Mouse (Mus musculus): ENCODE results near the gene Lad1.
A peak's percentile ranks its signal among the peaks of the same experiment; 100 is the strongest.

Lad1 gene

DNA sequence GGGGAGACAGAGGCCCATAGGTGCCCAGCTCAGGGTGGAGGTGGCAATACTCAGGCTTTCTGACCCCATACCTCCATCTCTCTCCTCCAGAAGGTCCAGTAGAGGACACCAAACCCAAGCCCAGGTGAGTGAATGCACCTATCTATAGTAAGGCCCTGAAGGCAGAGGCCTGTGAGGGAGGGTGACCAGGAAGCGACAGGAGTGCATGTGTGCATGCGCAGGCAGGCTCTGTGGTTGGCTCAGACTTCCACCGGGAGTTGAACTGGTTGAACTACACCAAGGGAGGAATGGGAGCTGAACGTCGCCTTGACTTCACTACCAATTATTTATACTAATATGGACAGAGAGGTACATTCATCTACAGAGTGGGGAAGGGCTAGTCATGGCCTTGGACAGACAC lies 28.2 kb downstream of the Lad1 start:
- no peak for DNase-seq (ENCODE audit: low spot score)

DNA sequence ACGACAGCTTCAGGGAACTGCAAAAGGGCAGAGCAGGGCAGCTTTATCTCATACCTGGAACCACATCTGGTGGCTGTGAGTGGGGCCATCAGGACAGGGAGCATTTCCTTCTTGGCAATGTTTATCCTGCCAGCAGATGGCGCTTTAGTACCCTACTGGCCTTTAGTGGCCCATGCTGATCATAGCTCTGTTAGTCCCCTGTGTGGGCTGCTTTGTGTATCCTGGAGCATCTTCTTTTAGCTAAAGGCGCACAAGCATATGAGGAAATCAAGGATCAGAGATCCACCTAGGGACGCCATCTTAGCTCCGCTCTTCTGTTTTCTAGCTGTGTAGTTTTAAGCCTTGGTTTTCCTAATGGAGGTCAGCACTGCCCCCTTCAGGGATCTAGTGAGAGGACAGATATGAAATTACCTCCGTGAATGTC lies 28.8 kb downstream of the Lad1 start:
- peak; percentile 71 for DNase-seq (ENCODE audit: low spot score)

DNA sequence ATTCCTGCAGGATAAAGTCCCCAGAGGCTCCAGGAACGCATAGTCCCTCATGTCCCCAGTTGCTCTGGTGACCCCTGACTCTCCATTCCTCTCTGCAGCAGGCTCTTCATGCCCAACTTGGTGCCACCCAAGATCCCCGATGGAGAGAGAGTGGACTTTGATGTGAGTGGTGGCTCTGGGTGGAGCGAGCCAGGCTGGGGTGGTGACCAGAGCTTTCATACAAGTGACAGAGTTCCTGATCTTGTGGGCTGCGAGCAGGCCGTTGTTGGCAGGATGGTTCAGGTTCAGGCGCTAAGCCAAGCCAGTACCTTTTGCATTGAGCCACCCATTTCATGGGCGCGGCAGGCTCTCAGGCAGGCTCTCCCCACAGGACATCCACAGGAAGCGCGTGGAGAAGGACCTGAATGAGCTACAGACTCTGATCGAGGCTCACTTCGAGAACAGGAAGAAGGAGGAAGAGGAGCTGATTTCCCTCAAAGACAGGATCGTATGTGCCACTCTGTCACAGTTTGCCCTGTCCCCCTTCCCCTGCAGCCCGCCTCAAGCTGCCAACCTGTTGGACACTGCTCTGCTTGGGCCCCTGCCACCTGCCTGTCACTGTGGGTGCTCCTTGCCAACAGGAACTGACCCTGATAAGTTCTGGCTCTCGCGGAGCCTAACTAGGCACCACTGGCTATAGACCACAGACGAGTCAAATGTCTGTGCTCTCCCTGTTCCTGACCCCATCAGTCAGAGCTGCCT lies 29.4 kb downstream of the Lad1 start:
- DNase-seq (ENCODE audit: low spot score): no peak

DNA sequence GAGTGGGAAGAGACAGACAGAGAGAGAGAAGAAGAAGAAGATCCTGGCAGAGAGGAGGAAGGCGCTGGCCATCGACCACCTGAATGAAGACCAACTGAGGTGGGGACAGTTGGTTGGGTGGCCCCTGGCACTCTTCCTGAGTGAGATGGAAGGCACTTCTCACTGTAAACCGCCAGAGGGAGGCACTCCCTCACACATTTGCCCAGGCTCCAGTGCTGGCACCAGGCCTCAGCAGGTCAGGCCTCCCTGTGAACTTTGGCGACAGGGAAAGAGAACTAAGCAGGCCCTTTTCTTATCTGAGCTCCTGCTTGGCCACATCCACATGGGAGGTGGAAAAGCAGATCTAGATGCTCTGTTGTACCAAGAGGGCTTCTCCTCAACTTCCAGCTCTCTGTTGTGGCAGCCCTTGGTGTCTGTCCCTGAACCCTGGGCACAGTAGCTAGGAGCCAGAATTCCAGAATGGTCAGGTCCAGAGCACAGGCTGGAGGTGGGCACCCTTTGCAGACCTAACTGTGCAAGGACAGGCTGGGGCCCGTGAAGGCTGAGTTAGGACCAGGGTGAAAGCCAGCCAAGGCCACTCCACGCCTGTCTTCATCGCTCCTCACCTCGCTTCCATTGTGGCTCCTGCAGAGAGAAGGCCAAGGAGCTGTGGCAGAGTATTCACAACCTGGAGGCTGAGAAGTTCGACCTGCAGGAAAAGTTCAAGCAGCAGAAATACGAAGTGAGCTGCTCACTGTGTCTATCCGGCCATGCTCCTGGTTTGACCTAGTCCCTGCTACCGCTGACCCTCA lies 32.5 kb downstream of the Lad1 start:
- DNase-seq (ENCODE audit: low spot score): peak; percentile 65

DNA sequence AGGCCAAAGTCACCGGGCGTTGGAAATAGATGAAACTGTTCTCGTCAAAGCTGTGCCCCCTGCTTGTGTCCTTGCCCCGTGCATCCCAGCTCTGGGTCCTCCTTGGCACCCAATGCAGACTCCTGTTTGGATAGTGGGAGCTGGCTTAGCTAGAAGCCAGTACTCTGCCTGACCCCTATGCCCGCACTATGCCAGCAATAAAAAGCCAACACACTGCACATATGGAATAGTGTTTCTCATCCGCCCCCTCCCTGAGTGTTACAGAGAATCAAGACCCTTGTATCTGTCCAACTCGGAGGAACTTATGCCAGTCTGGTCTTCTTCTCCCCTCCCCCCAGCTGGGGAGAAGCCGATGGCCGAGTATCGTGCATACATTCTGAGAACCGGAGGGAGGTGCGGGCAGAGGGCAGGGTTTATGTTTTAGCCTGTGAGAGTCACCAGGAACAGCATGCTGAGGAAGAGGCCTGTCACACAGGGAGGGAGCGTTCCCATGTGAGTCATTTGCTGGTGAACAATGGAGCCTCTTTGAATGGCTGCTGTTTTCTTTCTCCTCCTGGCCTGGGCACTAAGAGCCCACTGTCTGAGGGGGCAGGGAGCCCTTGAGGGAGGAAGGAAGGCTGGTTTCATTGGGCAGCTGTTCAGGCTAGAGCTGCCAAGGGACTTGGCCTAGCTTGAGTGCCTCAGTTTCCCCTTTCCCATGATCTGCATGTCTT lies 33.8 kb downstream of the Lad1 start:
- no peak for DNase-seq (ENCODE audit: low spot score)

DNA sequence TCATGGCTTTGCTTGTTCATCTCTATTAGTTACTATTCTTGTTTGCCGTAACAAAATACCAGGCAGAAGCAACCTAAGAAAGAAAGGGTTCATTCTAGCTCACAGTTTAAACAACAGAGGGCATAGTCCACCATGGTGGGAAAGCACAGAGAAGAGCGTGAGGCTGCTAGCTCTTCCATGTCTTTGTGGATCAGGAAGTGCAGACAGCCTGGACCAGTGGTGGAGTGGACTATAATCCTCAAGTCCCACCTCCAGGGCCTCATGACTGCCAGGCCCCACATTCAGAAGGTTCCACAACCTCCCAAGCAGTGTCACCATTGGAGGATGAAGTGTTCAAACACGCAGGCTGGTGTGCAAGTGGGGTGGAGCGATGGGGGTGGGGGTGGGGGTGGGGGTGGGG lies 34.8 kb downstream of the Lad1 start:
- DNase-seq (ENCODE audit: low spot score): no peak

DNA sequence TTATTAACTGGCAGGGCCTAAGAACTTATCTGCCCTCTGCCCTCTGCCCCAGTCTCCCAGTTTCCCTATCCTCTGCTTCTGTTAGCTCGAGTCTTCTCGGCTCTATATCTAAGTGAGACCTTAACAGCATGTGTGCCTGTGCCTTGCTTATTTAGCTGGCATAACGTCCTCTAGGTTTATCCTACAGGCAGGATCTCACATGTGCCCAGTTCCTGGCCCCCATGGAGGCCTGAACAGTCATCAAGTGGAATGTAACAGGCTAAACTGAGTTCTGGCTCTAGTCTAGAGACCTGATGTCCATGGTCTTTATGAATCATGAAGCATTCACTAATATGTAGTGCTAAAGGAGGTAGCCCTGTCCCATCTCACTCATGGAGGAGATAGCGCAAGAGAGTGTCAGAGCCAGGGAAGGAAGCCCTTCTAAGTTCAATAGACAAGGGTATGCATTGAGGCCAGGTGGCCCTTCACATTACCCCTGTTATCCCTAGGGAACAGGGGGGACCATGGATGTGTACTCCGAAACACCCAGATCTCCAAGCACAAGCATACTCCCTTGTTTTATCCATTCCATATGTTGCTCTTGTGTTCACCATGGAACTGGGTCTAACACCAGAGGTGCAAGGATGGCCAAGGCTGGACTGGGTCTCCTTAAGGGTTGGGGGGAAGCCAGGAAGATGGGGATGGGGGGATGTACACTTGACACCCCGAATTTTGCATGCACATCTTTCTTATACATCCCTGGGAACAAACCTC lies 36.4 kb downstream of the Lad1 start:
- no peak for DNase-seq (ENCODE audit: low spot score)

DNA sequence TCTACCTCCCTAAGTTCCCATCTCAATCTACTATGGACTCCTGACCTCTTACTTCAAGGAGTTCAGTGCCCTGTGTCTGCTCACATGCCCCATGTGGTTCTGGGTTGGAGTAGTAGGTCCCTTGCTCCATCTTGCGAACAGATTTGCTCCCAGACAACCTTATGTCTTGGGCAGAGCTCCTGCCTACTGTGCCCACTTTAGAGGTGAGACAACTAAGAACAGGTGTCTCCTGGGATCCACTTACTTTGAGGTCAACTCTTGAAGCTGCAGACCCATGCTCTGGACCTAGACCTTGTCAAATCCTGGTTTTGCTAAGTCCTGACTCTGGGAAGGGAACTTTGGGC lies 36.9 kb downstream of the Lad1 start:
- DNase-seq (ENCODE audit: low spot score): no peak

DNA sequence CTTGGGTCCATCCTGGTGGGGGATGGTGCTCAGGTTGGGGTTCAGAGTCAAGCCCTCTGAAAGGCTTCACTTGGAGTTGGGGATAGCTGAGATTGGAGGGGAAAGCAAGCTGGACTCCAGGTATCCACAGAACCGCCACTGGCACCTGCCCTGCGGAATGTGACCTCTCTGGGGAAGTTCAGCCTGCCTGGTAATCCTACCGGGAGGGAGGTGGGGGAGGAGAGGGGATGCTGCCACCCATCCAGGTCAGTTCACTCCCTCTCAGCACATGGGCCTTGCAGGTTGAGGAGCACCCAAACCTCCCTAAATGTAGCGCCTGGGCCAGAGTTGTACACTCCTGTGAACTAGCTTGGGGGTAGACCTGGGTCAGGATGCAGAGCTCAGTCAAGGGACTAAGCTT lies 37.7 kb downstream of the Lad1 start:
- no peak for DNase-seq (ENCODE audit: low spot score)

DNA sequence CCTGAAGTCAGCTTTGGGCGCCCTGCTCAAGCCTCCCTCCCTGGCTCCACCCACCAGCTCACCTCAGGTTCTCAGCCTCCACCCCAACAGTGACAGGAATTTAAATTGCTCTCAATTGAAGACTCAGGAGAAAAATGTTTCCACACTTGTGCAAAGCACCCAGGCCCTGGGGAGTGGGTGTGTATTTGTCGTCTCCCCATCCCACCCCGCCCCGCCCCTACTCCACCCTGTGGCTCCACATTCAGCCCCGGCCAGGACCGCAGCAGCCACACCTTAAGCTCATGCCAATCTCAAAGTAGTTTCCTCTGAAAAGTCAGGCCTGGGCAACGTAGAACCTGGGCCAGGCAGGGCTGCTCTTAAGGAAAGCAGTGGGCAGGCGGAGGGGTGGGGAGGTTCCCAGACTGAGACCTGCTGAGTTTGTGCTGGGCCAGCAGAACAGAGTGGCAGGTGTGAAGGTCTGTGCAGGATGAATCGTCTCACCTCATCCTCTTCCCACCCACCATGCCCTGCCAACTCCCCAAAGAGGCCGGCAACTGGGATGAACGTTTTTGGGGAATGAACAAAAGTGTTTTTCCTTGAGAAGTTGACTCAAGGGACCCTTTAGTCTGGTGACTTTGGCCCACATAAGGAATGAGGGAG lies 38.9 kb downstream of the Lad1 start:
- no peak for DNase-seq (ENCODE audit: low spot score)

DNA sequence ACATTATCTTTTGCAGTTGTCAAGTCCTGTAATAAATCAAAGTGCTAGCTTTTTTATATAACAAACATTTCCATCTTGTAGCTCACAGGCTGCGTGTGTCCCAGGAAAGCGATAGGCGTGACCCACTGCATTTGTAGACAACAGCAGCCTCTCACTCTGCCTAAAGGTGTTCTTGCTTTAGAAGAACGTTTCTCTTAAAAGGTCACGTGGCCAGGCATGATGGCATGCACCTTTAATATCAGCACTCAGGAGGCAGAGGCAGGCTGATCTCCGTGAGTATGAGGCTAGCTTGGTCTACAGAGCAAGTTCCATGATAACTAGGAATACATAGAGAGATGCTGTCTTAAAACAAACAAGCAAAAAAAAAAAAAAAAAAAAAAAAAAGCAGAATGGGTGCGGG lies 40.1 kb downstream of the Lad1 start:
- no peak for DNase-seq (ENCODE audit: low spot score)

DNA sequence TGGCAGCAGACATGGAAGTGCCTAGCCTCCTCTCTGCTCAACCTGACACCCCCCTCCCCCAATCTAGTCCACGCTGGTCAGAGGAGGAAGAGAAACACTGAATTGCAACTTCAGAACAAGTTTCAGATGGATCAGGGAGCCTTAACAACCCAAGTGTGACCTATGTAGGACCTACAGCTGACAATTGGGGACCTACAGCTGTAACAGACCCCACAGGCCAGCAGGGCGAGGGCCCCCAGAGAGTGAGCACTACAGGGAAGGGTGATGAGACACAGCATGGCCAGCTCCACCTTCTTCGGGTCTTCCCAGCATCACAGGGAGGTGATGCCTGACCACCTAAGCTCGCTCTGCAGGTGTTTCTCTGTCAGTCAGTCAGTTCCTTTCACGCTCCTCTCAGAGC lies 42.7 kb downstream of the Lad1 start:
- no peak for DNase-seq (ENCODE audit: low spot score)

DNA sequence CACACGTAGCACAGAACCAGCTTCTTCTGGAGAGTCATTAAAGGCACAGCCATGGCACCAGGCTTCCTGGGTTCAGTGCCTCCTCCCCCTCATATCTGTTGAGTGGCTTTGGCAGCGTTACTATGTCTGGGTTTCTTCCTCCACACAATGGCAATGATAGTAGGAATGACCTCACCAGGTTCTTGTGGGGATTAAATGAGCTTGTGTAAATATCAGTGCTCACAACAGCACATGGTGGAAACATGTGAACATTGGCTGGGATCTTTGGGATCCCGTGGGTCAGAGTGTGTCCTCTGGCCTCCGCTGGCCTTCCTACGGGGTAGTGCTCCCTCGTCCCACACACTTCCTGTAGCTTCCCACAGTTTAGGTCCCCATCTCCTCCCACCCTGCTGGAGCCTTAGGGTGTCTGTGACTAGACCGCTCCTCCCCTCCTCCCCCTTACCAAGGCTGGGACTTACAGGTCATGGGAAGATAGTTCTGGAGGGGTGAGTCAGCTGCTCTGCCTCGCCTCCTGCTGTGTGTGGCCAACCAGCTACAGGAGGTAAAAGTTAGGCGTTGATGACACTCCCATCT lies 43.7 kb downstream of the Lad1 start:
- DNase-seq (ENCODE audit: low spot score): peak; percentile 28

DNA sequence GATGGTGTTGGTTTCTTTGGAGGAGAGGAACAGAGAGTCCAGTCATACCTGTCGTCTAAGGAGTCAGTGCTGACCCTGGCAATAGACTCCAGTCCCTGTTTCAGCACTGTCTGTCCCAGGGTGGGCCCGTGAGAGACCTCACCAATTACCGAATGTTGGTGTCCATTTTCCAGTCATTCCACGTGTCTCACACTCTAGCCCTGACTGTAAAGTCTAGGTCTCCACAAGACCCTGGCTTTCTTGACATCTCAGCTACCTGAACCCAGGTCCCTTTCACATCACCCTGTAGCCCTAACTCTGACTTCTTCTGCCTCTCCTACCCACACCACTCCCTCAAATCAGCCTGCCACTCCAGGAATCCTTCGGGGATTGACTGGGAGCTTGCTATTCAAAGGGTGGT lies 44.2 kb downstream of the Lad1 start:
- DNase-seq (ENCODE audit: low spot score): no peak

DNA sequence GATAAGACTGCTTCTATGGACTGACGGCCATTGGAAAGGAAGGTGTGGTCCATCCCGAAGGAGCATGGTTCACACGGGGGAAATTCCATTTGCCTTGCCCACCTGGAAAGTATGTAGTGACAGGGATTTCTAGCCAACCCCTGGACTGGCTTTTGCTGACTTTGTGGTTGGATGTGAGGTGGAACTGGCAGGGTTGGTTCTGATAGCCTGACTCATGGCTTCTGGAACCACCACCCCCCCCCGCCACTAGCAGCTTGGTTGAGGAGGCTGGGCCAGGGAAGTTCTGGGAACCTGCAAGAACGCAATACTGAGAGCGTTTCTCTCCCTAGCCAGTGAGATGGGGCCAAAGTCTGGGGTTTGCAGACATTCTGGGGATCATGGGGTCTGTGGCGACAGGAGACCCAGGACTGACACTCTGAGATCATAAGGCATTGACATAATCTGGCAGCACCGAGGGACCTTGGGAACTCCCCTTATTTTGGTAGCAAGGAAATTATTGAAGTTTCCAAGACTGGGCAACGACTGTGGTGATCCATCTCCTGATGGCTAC lies 45.5 kb downstream of the Lad1 start:
- no peak for DNase-seq (ENCODE audit: low spot score)

DNA sequence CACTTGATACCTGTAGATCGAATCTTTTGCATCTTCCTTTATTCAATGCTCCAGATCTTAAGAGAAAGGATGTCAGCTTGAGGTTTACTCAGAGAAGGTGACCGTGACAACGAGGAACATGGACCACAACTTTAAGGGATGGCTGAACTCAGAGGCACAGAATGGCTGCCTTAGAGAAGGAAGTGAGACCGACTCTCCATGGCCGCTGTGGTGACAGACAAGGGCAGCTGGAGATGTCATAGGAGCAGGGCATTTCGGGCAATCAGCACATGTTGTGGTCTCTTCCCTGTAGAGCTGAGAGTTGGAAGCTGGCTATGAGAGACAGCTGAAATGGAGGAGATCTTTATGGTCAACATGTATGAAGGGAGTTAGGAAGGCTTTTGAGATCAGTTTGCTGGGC lies 46.4 kb downstream of the Lad1 start:
- DNase-seq (ENCODE audit: low spot score): no peak

DNA sequence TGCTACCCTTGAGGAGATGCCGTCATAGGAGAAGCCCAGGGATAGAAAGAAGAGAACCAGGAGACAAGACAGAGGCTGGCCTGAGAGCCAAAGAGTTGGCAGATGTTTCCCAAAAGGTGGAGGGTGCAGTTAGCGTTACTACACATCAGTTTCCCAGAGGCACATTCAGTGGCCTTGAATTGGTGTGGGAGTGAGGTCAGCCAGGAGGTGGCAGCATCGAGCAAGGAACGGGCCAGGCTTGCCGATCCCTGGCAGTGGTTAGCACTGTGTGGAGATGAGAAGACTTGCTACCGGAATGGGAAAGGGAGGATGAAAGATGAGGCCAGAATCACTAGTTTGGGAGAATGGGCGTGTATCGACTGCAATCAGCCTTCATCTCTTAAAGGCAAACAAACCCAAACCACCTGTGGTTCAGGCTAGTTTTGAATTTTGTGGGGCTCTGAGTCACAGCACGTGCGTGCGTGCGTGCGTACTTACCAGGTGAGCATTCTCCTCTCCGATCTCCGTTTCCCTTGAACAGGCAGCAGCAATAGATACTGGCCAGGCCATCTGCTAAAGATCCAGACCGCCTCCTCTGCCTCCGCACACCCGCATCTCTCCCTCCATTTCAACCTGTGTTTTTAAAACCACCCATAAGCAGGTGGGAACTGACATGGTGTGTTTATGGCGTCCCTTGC lies 47.3 kb downstream of the Lad1 start:
- peak; percentile 83 for DNase-seq (ENCODE audit: low spot score)

DNA sequence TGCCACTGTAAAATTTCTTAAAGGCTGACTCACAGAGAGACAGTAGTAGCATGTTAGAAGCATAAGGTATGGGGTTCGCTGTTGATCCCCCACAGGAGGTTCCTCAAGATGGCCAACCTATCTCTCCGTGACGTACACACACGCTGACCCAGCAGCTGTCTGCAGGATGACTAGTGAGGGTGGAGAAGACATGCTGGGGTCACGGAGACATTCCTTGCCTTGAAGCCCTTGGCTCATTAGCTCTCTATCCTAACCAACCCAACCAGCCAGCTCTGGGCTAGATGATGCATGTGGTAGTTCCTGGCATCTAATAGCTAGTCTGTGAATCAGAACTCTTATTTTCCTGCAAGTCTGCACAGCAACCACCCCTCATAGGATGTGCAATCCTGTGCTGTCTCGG lies 50.2 kb downstream of the Lad1 start:
- no peak for DNase-seq (ENCODE audit: low spot score)

DNA sequence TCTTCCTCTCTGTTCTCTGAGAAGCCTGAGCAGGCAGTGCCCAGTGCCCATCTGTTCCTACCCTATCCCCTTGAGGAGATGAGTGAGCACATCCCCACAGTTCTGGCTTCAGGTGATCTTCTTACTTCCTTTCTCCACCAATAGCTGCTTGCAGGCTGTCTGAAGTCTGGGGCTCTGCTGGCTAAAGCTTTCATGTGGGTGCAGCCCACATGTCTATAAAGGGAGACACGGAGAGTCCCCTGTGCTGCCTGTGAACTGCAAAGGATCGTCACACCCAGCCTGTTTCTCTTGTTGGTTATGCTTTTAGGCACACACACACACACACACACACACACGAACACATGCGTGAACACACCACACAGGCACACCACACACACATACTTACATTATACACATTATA lies 54.6 kb downstream of the Lad1 start:
- DNase-seq (ENCODE audit: low spot score): no peak

DNA sequence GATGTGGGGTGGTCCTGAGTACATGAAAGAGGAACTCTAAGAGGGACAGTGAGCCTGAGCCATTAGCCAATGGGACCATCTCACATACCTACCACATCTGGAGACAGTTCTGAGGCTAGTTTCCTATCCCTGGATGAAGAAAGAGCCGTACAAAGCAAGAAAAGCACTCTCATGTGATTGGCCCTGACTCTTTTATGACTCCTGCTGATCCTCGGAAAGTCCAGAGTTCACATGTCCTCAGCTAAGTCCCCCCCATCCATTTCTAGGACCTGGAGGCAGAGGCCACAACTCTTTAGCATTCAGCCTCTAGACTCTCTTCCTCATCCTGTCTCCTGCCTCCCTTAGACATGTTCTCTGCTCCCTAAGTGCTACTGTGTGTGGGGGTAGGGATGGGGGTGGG lies 58.9 kb downstream of the Lad1 start:
- DNase-seq (ENCODE audit: low spot score): no peak
